Mouse (Mus musculus) Muller cell, postnatal 12 days (primary cell): ENCODE results near the gene Bcar3.
A peak's percentile ranks its signal among the peaks of the same experiment; 100 is the strongest.

Source experiments
- DNase-seq: peaks from one replicate; pipeline ENCODE4 v3.0.0-alpha.2; 2015; ENCODE audit errors: inconsistent ontology term

Gene Bcar3

DNA sequence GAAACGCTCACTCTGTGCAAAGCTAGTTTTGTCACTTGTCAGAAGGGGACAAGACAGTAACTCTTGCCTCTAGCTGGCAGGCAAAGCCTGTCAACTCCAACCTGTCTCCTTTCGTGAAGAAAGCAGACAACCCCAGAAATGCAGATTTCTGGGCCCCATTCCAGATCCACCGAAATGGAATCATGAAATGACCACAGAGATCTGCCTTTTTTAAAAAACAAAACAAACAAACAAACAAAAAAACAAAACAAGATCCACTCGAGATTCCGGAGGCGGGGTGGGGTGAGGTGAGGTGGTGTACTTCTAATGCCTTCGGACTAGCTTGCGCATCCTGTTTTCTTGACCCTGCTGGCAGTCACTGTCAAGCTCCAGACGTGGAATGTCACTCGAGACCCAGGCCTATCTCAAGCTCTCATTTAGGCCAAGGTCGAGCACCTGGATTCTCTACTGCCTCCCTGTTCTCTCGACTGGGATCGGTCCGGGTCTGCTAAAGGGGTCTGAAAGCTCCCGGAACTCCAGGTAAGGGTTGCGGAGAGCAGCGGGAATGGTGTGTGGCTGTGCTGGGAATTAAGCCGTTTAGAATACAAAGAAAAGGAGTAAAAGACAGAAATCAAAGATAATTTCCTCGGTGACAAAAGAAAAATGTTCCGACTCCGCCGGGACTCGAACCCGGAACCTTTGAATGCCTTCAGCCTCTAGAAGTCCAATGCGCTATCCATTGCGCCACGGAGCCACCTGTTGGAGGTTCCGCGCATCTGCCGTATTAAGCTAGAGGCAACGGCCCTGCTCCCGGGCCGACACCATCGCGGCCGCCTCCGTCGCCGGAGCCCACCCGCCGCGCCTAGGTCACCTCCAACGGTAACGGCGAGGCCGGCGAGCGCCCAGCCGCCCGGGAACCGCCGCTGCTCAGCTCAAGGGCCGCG, 1.4 kb upstream of the Bcar3 start:
- peak; percentile 91 for DNase-seq

- DNase-seq, result peak; percentile 94
Observed at GRCm38 (mm10) chr3:122293223-122293953, 548 bp upstream of the Bcar3 start.

DNA sequence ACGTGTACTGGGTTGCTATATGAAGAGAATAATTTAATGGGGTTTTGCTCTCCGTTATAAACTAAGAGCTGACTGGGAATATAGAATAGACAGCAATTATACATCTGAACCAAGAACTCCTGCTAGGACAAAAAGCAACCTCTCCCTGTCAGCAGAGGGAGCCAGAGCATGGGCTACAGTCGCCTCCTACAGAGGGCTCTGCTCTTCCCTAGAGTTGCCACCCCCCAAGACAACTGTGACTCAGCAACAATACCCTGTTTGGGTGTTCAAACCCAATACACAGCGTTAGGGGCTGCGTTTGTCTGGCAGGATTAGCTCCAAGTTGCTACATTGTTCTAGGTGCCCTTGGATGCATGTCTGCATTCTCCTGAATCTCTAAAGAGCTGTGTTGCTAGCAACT, 1.6 kb downstream of the Bcar3 start:
- DNase-seq, result peak; percentile 53

- DNase-seq, result peak; percentile 86
Observed at GRCm38 (mm10) chr3:122296979-122297378, 3.0 kb downstream of the Bcar3 start.

GRCm38 (mm10) chr3:122300983-122301919, 7.3 kb downstream of the Bcar3 start:
- peak; percentile 47 for DNase-seq

GRCm38 (mm10) chr3:122304560-122304959, 10.6 kb downstream of the Bcar3 start:
- no peak for DNase-seq

DNA sequence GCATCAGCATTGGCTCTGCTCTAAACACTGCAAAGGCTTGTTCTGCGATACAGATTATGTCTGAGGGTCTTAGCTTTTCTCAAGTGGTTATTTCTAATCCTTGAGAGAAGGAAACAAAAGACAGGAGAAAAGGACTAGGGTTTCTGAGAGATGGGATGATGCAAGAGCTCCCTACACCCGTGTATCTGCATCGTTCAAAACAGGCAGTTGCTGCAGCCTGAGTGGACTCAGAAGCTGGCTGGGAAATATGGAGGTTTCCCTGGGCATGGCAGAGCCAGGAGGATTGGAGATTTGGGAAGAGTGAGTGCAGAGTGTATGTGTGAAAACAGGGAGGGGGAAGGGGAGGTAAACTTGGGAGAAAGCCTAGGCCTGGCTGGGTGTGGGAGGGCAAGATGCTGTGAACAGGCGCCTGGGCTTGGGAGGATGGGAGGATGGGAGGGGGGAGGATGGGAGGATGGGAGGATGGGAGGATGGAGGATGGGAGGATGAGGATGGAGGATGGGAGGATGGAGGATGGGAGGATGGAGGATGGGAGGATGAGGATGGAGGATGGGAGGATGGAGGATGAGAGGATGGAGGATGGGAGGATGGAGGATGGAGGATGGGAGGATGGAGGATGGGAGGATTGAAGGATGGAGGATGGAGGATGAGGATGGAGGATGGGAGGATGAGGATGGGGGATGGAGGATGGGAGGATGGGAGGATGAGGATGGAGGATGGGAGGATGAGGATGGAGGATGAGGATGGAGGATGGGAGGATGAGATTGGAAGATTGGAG, 14.1 kb downstream of the Bcar3 start:
- DNase-seq, result no peak

- no peak for DNase-seq
Observed at GRCm38 (mm10) chr3:122308981-122309380, 15.0 kb downstream of the Bcar3 start.

GRCm38 (mm10) chr3:122312078-122312477, 18.1 kb downstream of the Bcar3 start:
- peak; percentile 63 for DNase-seq

- no peak for DNase-seq
Observed at GRCm38 (mm10) chr3:122312936-122313629, 19.1 kb downstream of the Bcar3 start.

- no peak for DNase-seq
Observed at GRCm38 (mm10) chr3:122313936-122314335, 20.0 kb downstream of the Bcar3 start.

DNA sequence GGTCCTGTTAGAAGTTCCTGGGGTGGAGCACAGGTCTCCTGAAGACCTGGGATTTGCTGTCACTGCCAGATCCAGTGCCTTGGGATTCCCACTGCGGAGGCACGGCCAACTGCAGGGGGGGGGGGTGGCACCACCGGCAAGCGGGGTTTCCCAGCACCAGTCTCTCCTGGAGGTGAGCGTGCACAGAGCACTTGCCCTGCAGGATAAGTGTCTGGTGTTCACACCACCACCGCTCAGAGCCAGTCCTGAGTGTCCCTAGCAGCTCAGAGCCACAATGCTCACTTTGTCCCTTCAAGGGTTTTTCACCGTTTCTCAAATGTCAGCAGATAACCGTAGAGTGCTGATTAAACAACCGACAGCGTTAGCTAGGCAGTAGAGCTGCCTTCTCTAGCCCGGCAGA, 22.7 kb downstream of the Bcar3 start:
- DNase-seq, result peak; percentile 45

DNA sequence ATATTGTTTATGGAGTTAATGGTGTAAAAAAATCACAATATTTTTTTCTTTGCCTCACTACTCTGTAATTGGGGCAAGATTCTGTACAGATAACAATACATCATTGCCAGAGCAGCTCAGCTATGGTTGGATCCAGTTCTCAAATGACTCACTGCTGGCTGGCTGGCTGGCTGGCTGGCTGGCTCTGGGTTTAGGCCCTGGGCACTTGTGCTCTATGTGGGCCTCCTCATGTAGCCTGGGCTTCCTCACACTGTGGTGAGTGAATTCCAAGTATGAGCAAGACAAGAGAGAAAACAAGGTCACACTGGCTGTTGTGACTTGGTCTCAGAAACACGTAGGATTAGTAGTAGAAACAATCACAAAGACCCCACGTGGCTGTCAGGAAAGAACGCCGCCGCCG, 23.4 kb downstream of the Bcar3 start:
- DNase-seq, result peak; percentile 82

DNA sequence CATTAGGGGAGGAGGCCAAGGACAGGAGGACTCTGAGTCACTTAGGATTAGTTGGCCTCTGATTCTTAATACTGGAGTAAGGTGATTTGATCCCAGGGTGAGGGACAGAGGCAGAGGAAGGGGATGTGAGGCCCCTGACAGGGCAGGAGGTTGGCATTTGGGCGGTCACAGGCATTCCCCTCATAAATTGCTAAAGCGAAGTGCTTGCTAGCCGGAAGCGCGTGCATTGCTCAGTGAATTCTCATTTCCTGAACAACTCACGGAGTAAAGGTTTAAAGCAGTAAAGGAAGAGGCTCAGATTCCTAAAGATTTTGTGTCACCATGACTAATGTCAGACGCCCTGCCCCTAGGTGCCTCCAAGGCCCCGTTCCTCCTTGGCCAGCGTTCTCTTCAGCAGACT, 28.3 kb downstream of the Bcar3 start:
- no peak for DNase-seq

DNA sequence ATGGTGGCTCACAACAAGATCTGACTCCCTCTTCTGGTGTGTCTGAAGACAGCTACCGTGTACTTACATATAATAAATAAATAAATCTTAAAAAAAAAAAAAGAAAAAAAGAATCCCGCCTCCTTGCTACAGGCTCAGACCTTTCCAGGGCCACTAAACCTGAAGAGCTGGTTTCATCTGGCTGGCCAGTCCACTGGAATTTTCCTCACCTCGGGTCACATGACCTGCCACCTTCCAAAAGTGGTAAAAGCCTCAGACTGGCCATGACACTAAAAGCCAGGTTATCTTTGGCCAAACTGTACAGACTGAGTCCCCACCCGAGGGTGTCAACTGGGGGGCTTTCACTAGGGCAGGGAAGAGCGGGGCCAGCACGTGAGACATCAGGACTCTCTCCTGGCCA, 29.9 kb downstream of the Bcar3 start:
- DNase-seq, result no peak

- no peak for DNase-seq
Observed at GRCm38 (mm10) chr3:122324528-122324927, 30.6 kb downstream of the Bcar3 start.

GRCm38 (mm10) chr3:122330484-122330883, 36.5 kb downstream of the Bcar3 start:
- no peak for DNase-seq

DNA sequence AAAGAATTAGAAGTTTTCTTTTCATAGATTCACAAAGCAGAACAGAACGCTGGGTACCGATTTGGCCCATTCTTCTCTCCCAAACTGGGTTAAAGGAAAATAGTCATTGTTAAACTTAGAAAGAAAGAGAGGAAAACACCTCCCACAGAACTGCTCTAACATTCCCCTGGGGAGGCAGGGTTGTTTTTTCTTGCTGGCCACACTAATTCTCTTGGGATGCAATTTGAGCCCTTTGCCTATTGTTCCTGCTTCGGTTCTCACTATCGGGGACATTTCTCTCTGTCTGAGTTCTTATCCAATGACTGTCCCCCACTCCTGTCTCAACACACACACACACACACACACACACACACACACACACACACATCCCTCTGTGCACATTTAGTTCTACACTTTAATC, 39.6 kb downstream of the Bcar3 start:
- peak; percentile 41 for DNase-seq

GRCm38 (mm10) chr3:122333902-122334301, 40.0 kb downstream of the Bcar3 start:
- DNase-seq, result no peak

- no peak for DNase-seq
Observed at GRCm38 (mm10) chr3:122334375-122334774, 40.4 kb downstream of the Bcar3 start.
